Mouse (Mus musculus): Measurements from ENCODE around the gene Psmd9.

- TF ChIP-seq EP300 (optimal IDR thresholded peaks at IDR 0.05) (no peak), CTCF (IDR thresholded peaks at IDR 0.05; ENCODE audit: low read depth) (no peak)
Observed at GRCm38 (mm10) chr5:123251390-123251789, 82.2 kb downstream of the Psmd9 start.
